Mouse (Mus musculus) forebrain, postnatal 0 days (tissue): ENCODE results near the gene Gimap7. TPM values are rescaled to one million over a fixed set of nuclear protein-coding genes. Genes with fewer than 3 reads are reported as not detected.

ENCODE experiments used
- ATAC-seq: fragments of 200-750 bp; cut with Nextera tagmentation; 2 replicates; pipeline ENCODE4 v1.8.0; 2017; ENCODE audit warnings: mild to moderate bottlenecking, moderate library complexity
- DNase-seq: peaks from one replicate; pipeline ENCODE4 v3.0.0-alpha.2; 2015
- H3K27ac ChIP-seq: fragments of 300-500 bp; sonication (generic); 2 replicates; pipeline ENCODE4 v1.5.1; 2014; ENCODE audit warnings: low read depth, mild to moderate bottlenecking, antibody characterized with exemption, low read length, moderate library complexity, mixed read lengths
- H3K27me3 ChIP-seq: fragments of 300-500 bp; sonication (generic); 2 replicates; pipeline ENCODE4 v1.6.1; 2014; ENCODE audit warnings: mild to moderate bottlenecking, low read length, mixed read lengths; ENCODE audit not compliant: insufficient read depth
- H3K36me3 ChIP-seq: fragments of 300-500 bp; sonication (generic); 2 replicates; pipeline ENCODE4 v1.6.1; 2014; ENCODE audit warnings: mild to moderate bottlenecking, moderate library complexity; ENCODE audit not compliant: insufficient read depth
- H3K4me1 ChIP-seq: fragments of 300-500 bp; sonication (generic); 2 replicates; pipeline ENCODE4 v1.6.1; 2014; ENCODE audit warnings: antibody characterized with exemption; ENCODE audit not compliant: insufficient read depth
- H3K4me2 ChIP-seq: fragments of 300-500 bp; sonication (generic); 2 replicates; pipeline ENCODE4 v1.6.1; 2014; ENCODE audit warnings: low read depth, mild to moderate bottlenecking, moderate library complexity
- H3K4me3 ChIP-seq: fragments of 300-500 bp; sonication (generic); 2 replicates; pipeline ENCODE4 v1.5.1; 2014; ENCODE audit warnings: low read depth, low read length, mixed read lengths
- H3K9ac ChIP-seq: fragments of 300-500 bp; sonication (generic); 2 replicates; pipeline ENCODE4 v1.6.1; 2014; ENCODE audit warnings: mild to moderate bottlenecking
- H3K9me3 ChIP-seq: fragments of 300-500 bp; sonication (generic); 2 replicates; pipeline ENCODE4 v1.6.1; 2016; ENCODE audit warnings: low read length
- CTCF ChIP-seq: sonication (generic); IDR thresholded peaks from 2 replicates; pipeline ENCODE4 v1.5.1; 2016; ENCODE audit warnings: antibody characterized with exemption, control low read depth, low read depth
- WGBS: fragments of 180-500 bp; shearing (Covaris S2); extraction: QIAGEN DNeasy Blood & Tissue Kit; methylation state at CpG from one replicate; pipeline ENCODE4 v1.1.7; 2014; 5-methylcytosine and 5-hydroxymethylcytosine counted together
- polyA plus RNA-seq: library from polyadenylated mRNA; unstranded; fragments of >200 nt; fragmentation: Nextera tagmentation; extraction: Ambion mirVana; gene quantifications from 2 replicates; pipeline ENCODE4 v1.2.1, GENCODE M21; 2015
- total RNA-seq: library from RNA; depleted of rRNA; stranded (reverse); fragments of >200 nt; gene quantifications from 2 replicates; pipeline ENCODE4 v1.2.3, GENCODE M21; 2014

Gimap7 gene
- total and polyA plus RNA-seq, 2 experiments from 2014 or later: not detected

GRCm38 (mm10) chr6:48741711-48742206 lies 23.3 kb downstream of the Gimap7 start:
- Histone ChIP-seq H3K27ac (no peak overlapping the region), H3K9me3 (no peaks in the 10 kb centered on the region), H3K27me3 (peaks cover 19% of the 10 kb centered on the region), H3K4me1 (no peaks in the 10 kb centered on the region), H3K4me3 (peak overlapping the region; percentile 43; the same call in 1 of the 2 replicates), H3K9ac (no peak overlapping the region), H3K4me2 (peak overlapping the region; percentile 79), H3K36me3 (no peaks in the 10 kb centered on the region)
- no peak for TF ChIP-seq CTCF
- DNase-seq: no peak
- 37% methylated on average over 9 of the region's 9 CpGs for WGBS
- peak; percentile 67; the same call in 1 of the 2 replicates for ATAC-seq

DNA sequence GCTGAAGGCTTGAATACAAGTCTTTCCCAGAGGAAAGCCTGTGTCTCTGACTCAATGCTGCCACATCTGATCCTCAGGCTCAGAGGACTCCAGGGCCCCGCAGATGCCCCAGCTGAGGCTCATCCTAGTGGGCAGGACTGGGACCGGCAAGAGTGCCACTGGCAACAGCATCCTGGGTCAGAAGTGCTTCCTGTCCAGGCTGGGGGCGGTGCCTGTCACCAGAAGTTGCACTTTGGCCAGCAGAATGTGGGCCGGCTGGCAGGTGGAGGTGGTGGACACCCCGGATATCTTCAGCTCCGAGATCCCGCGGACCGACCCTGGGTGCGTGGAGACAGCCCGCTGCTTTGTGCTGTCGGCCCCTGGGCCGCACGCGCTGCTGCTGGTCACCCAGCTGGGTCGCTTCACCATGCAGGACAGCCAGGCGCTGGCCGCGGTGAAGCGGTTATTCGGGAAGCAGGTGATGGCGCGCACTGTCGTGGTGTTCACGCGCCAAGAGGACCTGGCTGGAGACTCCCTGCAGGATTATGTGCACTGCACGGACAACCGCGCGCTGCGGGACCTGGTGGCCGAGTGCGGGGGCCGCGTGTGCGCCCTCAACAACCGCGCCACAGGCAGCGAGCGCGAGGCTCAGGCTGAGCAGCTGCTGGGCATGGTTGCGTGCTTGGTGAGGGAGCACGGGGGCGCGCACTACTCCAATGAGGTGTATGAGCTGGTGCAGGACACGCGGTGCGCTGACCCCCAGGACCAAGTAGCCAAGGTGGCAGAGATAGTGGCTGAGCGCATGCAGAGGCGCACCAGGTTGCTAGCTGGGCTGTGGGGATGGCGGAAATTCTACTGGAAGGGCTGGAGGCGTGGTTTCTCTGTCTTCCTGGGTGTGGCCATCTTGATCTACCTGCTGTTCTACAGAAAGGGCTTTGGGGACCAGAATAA lies 24.3 kb downstream of the Gimap7 start:
- TF ChIP-seq CTCF: no peak
- Histone ChIP-seq H3K4me3 (peak overlapping the region; percentile 43), H3K9me3 (no peaks in the 10 kb centered on the region), H3K27ac (no peak overlapping the region), H3K27me3 (peaks cover 19% of the 10 kb centered on the region), H3K4me1 (no peaks in the 10 kb centered on the region), H3K36me3 (no peaks in the 10 kb centered on the region), H3K4me2 (peak overlapping the region; percentile 79), H3K9ac (peak overlapping the region; percentile 58)
- DNase-seq: peak; percentile 45
- 6% methylated on average over 52 of the region's 52 CpGs for WGBS
- peak; percentile 72 for ATAC-seq

- DNase-seq: no peak
- no peak for ATAC-seq
Measured at GRCm38 (mm10) chr6:48745490-48745889, 27.1 kb downstream of the Gimap7 start.

DNA sequence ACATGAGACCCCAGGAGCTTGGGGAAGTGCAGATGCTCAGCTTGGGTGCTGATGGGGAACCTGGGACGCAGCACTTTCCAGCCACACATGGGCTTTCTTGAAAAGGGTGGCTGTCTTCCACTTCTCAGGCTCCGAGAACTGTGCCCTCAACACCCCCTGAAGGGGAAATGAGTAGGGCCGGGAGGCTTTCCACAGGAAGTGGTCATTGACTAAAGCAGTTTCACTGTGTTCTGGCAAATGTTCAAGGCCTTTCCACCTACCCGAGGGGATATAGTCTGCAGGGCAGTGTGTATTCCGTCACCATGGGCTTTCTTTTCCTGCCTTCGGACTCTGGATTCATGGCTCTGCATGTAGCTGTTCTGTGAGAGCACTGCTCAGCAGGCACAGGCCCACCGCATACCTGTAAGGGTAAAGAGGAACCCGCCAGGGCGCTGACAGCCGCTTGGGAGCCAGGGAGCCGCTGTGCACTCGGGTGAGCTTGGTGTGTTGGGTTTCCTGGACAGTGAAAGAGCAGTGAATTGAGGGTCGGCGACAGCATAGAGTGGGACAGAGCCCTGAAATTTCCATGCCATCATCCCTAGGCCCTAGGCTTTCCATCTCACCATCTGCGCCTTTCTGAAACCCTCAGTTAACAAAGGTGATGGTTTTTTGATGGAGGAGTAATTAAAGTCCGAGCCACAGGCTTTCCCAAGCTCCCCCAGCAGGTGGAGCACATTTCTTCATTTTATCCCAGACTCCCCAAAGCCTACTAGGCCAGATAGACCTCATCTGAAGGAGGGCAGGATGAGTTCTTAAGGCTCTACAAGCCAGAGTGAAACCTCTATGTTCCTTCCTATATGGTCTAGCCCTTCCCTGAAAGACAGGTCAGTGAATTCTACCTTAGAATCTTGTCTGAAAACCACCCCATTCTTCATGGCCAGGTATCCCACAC lies 27.8 kb downstream of the Gimap7 start, which contains the start of gene Gimap5:
Gene Gimap5 (plus strand): TSS at position 239 of the 931 bp plus-strand sequence.
- DNase-seq (peak; percentile 27), ATAC-seq (no peak)
- 40% methylated on average over 16 of the region's 16 CpGs for WGBS
- peak; percentile 58 for TF ChIP-seq CTCF
- Histone ChIP-seq H3K9me3 (no peaks in the 10 kb centered on the region), H3K36me3 (no peaks in the 10 kb centered on the region), H3K4me1 (no peaks in the 10 kb centered on the region), H3K27me3 (peaks cover 14% of the 10 kb centered on the region), H3K4me2 (no peak within 1 kb of the TSS; the same call in 1 of the 2 replicates), H3K4me3 (no peak within 1 kb of the TSS), H3K27ac (no peak within 1 kb of the TSS), H3K9ac (no peak within 1 kb of the TSS)

More at GRCm38 (mm10) chr6:48745490-48745889, 27.1 kb downstream of the Gimap7 start:
- WGBS: 61% methylated on average over 2 of the region's 2 CpGs
- no peak for TF ChIP-seq CTCF
- Histone ChIP-seq H3K27ac (no peak overlapping the region), H3K36me3 (no peaks in the 10 kb centered on the region), H3K9ac (no peak overlapping the region), H3K4me2 (no peak overlapping the region; the same call in 1 of the 2 replicates), H3K4me1 (no peaks in the 10 kb centered on the region), H3K27me3 (peaks cover 19% of the 10 kb centered on the region), H3K4me3 (no peak overlapping the region), H3K9me3 (no peaks in the 10 kb centered on the region)

DNA sequence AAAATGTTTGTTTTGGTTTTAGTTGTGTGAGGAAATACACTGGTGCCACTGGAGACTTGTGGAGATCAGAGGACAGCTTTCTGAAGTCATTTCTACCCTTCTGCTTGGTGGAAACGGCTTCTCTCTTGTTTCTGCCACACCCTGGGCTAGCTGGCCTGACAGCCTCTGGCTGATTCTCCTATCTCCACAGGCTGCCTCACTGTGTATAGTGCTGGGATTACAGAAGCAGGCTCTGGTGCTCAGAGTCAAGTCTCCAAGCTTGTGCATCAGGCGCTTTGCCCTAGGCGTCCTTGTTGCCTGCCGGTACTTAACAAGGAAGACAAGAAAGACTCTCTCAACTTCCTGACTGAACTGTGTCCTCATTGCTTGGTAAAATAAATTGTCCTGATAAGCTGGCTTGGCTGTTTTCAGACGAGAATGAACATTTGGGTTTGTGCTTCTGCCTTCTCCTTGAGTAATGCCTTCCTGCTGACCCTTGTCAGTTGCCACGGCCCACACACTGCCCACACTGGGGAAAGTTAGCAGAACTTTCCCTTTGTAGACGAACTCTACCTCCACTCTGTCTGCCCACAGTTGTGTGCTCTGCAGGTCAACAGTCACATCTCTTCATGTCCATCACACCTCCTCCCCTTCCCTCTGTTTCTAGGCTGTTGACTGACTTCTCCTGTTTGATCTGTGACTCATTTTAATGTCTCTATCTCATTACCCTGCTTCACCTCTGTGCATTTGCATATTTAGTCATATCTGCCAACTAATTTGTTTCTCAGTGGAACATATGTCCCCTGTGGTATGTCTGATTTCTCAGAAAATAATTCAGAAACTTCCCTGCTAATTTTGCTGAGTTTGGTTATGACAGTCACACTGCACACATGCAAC lies 28.9 kb downstream of the Gimap7 start:
- WGBS: 83% methylated on average over 7 of the region's 7 CpGs
- Histone ChIP-seq H3K36me3 (no peaks in the 10 kb centered on the region), H3K9me3 (no peaks in the 10 kb centered on the region), H3K4me1 (no peaks in the 10 kb centered on the region), H3K4me2 (no peak overlapping the region), H3K9ac (no peak overlapping the region), H3K27ac (no peak overlapping the region), H3K4me3 (no peak overlapping the region), H3K27me3 (0 out of 2 replicates have a peak, but pooled peaks cover 3% of the 10 kb centered on the region)
- TF ChIP-seq CTCF: no peak
- no peak for DNase-seq
- ATAC-seq: no peak
